Mouse (Mus musculus) testis, adult 2 months (tissue): ENCODE results near the gene Ecd.

Source experiments
- CTCF ChIP-seq: fragments of 200-500 bp; IDR thresholded peaks from 2 replicates; pipeline ENCODE4 v1.5.1; 2012; ENCODE audit warnings: low read depth, mild to moderate bottlenecking, inconsistent platforms, low read length, moderate library complexity; ENCODE audit not compliant: control insufficient read depth, insufficient read depth, insufficient replicate concordance
- POLR2A ChIP-seq: fragments of 200-500 bp; IDR thresholded peaks from 2 replicates; pipeline ENCODE4 v1.6.1; 2012; ENCODE audit warnings: low read depth, mild to moderate bottlenecking, inconsistent platforms, low read length, moderate library complexity; ENCODE audit not compliant: control insufficient read depth

DNA sequence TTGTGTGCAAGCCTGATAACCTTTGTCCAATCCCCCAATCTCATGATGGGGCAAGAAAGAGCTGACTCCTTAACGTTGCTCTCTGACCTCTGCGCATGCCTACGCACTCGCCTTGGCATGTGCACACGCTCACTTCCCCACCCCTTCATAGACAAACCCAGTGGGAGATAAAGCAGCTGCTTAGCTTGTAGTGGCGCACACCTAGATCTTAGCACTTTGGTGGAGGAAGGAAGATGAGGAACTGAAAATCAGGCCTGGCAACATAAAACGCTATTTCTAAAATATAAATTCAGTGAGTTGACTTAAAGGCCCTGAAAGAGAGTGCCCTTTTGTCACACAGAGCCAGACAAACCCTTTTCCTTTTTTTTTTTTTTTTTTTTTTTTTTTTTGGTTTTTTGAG, 22.9 kb upstream of the Ecd start:
- TF ChIP-seq POLR2A = no peak
- no peak for TF ChIP-seq CTCF
